Mouse (Mus musculus): Measurements from ENCODE around the gene Fam169a. TPM values are rescaled to one million over a fixed set of nuclear protein-coding genes. Genes with fewer than 3 reads are reported as not detected.

Gene Fam169a
- polyA plus RNA-seq (2015; fragmentation: Nextera tagmentation; extraction: Ambion mirVana) = 0.85 and 0.92 TPM in 2 replicates

DNA sequence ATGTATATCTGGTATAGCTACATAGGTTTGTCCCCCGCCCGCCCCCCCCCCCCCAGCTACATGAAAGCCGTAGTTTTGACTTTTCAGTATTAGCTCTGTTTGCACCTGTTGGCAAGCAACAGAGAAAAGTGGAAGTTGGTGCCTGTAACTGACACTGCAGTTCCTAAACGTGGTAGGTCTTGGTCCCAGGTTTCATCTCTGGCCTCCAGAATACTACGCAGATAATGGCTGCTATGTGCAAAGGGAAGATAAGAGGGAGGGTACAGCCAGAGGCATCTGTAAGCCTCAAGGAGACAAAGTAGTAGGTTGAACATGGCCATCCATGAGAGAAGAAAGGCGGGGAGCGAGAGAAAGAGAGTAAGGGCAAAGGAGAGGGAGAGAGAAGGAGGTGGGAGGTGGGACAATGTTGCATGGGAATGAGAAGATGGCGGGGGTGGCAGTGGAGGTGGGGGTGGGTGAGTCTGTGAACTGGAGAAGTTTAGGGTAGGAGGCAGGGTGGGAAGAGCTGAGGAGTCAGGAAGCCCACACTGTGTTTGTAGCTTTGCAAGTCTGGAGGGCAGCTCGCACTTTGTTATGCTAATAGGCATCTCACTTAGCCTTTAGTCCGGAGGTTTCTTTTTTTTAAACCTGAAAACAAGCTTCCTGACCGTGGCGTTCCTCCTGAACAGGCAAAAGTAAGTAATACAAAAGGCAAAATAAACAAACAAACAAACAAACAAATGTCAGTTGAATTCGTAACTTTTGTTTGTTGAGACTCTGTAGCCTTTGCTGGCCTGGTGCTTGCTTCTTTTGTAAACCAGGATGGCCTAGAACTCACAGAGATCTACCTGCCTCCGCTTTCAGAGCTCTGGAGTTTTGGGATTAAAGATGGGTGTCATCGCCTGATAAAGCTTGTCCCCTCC is at the start of gene Fam169a:
Gene Fam169a, plus strand, starts transcription at position 638 of the 902 bp plus-strand sequence.

GRCm38 (mm10) chr13:97034262-97034661 is 32.8 kb upstream of the Fam169a start, which contains the start of gene 1700029F12Rik:
TSS of gene 1700029F12Rik (minus strand) at chr13:97034362.

GRCm38 (mm10) chr13:97099187-97099852 is 32.2 kb downstream of the Fam169a start, which contains the start of gene Gm6169:
TSS of gene Gm6169 (minus strand) at chr13:97099237.

DNA sequence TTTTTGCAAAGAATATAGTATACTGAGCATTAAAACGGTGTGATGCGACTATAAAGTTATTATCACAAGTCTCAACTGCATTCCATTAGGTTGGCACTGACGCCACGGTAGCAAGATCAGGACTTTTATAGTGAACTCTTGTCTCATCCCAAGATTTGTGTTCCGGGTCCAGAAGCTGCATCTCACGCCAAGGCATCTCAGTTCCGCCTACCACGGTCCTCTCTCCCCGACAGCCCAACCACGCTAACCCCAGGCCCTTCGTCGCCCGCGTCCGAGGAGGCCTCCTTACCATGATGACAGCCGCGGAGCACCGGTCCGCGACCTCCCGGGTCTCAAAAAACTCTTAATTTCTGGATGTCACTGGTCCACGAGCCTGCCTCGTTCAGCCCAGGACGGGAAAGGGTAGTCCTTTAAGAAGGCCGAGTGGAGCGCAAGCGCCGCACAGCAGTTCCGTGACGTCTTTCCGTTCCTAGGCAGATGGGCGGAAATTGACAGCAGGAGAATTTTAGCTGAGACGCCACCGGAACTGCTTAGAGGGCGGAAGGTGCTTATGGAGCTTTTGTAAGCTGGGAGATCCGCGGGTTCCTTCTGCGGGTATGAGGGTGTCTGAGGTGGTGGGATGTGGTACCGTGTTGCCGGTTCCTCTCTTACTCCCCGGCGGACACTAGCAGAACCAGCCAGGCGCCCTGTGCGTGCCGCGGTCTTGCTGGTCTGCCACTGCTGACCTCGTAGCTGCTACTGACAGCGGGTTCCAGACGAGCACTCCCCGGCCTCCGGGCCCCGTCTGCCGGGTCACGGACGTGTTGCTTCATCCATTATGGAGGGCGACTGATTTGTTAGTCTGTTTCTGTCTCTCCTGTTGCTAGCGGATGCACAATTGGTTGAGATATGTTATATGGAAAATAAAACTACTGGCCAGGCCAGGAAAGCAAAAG is 70.6 kb downstream of the Fam169a start, which contains the start of the genes Gfm2 and Nsa2:
Gene Gfm2, plus strand, starts transcription at position 472 of the 935 bp plus-strand sequence.
Gene Nsa2, minus strand, starts transcription at position 472 of the 935 bp plus-strand sequence.

Other genes with a start within 250 kb of the Fam169a start
- gene Gcnt4, start 142.6 kb upstream of the Fam169a start, polyA plus RNA-seq (2015; fragmentation: Nextera tagmentation; extraction: Ambion mirVana) = 0.64 and 0.82 TPM in 2 replicates
- gene 1700029F12Rik, start 32.9 kb upstream of the Fam169a start, polyA plus RNA-seq (2015; fragmentation: Nextera tagmentation; extraction: Ambion mirVana) = not detected in 2 replicates
- 7.3 and 8.4 TPM in 2 replicates for gene Gm6169, start 32.0 kb downstream of the Fam169a start, polyA plus RNA-seq (2015; fragmentation: Nextera tagmentation; extraction: Ambion mirVana)
- 11.5 and 12.1 TPM in 2 replicates for gene Gfm2, start 70.7 kb downstream of the Fam169a start, polyA plus RNA-seq (2015; fragmentation: Nextera tagmentation; extraction: Ambion mirVana)
- gene Nsa2, start 70.7 kb downstream of the Fam169a start, polyA plus RNA-seq (2015; fragmentation: Nextera tagmentation; extraction: Ambion mirVana) = 57.4 and 63.9 TPM in 2 replicates
- gene Hexb, start 131.1 kb downstream of the Fam169a start, polyA plus RNA-seq (2015; fragmentation: Nextera tagmentation; extraction: Ambion mirVana) = 52.4 and 61.8 TPM in 2 replicates
- 3.1 and 3.6 TPM in 2 replicates for gene Enc1, start 173.8 kb downstream of the Fam169a start, polyA plus RNA-seq (2015; fragmentation: Nextera tagmentation; extraction: Ambion mirVana)

Data from urinary bladder, postnatal 0 days (tissue).